Mouse (Mus musculus) T-helper 1 cell (primary cell): Measurements from ENCODE around the gene Cpn2.

Experiments
- in situ Hi-C: fragments of 300-600 bp; cut with MboI, MseI; formaldehyde crosslinking; loops from one replicate; pipeline ENCODE4 v1.15.1; 2025; ENCODE audit warnings: high pct_unique_total_duplicates

Gene Cpn2

DNA sequence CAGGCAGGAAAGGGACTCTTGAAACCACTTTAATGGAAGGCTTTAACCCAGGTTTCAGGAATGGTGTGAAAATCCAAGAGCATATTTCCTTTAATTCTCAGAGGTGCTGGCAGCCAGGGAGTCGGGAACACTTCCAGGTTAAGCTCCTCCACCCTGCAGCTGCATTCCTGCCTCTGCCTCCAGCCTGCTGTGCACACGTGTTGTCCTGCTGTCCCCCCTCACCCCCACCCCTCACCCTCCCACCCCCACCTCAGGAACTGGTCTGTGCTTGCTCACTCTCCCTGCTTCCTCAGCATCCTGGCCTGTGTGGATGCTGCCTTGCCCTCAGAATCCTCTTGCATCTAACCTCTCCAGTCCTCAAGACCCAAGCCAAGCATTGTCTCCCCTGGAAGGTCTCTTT lies 25.7 kb downstream of the Cpn2 start:
- in situ Hi-C loops, result no loop called here

- in situ Hi-C loops, result no loop called here
These were observed 28.5 kb downstream of the Cpn2 start for GRCm38 (mm10) chr16:30238791-30239190.

DNA sequence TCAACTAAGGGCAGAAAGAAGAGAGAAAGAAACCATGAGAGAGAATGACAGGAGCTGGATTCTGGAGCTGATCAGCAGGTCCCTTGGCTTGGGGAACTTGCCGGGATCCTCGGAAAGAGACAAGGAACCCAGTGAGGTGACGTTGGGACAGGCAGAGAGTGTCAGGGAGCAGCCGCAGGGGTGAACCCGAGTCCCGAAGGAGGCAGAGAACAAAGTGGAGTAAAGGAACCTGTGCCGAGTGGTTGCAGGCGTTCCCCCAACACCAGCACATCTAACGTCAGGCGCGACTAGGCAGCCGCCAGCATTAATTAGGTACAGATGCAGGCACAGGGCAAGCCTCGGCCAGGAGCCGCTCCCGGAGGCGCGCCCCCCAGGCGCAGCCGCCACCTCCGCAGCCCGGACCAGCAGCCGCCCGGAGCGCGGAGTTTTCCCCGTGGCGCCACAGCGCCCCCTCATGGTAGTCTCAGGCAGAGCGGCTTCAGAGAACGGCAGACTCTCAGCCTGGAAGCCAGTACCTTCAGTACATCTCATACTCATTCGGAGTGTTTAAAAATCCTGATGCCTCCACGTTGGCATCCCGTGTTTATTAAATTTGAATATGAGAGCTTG lies 31.1 kb downstream of the Cpn2 start:
- in situ Hi-C loops, result no loop called here

DNA sequence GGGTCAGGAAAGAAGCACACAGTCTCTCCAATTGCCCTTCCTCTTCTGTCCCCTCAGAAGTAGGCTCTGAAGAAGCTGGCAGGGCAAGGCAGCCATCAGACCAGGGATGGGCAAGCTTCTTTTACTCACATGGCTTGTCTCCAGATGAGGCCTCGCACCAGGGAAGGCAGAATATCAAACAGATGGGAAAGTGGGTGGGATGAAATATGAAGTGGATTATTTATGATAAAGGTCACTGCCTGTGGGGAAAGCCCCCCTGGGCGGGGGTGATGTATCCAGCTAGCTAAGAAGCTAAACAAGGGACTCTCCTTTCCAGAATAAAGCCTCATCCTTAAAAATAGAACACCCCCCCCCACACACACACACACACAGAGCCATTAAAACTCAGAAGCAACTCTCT lies 31.7 kb downstream of the Cpn2 start:
- in situ Hi-C loops, result no loop called here

GRCm38 (mm10) chr16:30234636-30235546 lies 32.4 kb downstream of the Cpn2 start:
- in situ Hi-C loops, result no loop called here

GRCm38 (mm10) chr16:30234077-30234476 lies 33.2 kb downstream of the Cpn2 start:
- in situ Hi-C loops, result no loop called here

- in situ Hi-C loops, result no loop called here
These were observed 35.3 kb downstream of the Cpn2 start for GRCm38 (mm10) chr16:30231882-30232604.

- in situ Hi-C loops, result no loop called here
These were observed 39.9 kb downstream of the Cpn2 start for GRCm38 (mm10) chr16:30227352-30227751.

GRCm38 (mm10) chr16:30221161-30221782 lies 46.0 kb downstream of the Cpn2 start:
- in situ Hi-C loops, result loop anchor here (25.0 kb wide), 1 partner anchor 484 kb away; no protein-coding TSS in a partner anchor

DNA sequence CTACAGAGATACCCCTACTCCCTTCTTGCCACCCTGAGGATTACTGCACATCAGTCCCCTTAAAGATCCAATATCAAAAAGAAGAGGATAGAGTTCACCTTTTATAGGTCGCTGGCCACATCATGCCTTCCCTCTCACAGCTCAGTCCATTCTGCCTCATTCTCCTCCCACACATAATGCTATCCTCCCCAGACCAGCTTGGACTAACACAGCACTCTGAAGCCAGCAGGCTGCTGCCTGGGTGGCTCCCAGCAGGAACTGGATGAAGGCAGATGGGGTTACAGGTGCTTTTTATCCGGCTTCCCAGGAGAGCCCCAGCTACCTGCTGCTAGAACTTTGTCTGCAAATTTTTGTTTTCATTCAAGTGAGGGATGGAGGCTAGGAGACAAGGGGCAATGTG lies 51.5 kb downstream of the Cpn2 start:
- in situ Hi-C loops, result loop anchor here (25.0 kb wide), 1 partner anchor 479 kb away; no protein-coding TSS in a partner anchor

- in situ Hi-C loops, result loop anchor here (25.0 kb wide), 1 partner anchor 476 kb away; no protein-coding TSS in a partner anchor
These were observed 53.7 kb downstream of the Cpn2 start for GRCm38 (mm10) chr16:30213644-30214043.

- in situ Hi-C loops, result loop anchor here (25.0 kb wide), 1 partner anchor 475 kb away; no protein-coding TSS in a partner anchor
These were observed 55.3 kb downstream of the Cpn2 start for GRCm38 (mm10) chr16:30212035-30212434.

- in situ Hi-C loops, result loop anchor here (25.0 kb wide), 1 partner anchor 472 kb away; no protein-coding TSS in a partner anchor
These were observed 58.0 kb downstream of the Cpn2 start for GRCm38 (mm10) chr16:30209264-30209663.

DNA sequence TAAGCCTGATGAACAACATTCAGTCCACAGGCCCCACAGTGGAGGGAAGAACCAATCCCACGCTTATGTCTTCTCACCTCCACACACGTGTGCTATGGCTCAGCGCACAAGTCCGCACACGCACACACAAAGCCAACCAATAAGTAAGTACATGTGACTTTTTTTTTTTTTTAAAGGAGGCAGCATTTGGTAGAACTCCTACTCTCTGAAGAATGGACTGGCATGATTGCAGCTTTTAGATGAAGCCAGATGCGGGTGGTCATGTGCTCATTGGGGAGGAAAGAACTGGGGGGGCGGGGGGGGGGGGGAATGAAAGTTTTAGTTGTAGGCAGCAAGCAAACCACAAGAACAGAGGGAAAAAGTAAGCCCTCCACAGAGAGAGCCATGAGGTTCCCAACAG lies 59.3 kb downstream of the Cpn2 start:
- in situ Hi-C loops, result loop anchor here (25.0 kb wide), 1 partner anchor 471 kb away; no protein-coding TSS in a partner anchor

DNA sequence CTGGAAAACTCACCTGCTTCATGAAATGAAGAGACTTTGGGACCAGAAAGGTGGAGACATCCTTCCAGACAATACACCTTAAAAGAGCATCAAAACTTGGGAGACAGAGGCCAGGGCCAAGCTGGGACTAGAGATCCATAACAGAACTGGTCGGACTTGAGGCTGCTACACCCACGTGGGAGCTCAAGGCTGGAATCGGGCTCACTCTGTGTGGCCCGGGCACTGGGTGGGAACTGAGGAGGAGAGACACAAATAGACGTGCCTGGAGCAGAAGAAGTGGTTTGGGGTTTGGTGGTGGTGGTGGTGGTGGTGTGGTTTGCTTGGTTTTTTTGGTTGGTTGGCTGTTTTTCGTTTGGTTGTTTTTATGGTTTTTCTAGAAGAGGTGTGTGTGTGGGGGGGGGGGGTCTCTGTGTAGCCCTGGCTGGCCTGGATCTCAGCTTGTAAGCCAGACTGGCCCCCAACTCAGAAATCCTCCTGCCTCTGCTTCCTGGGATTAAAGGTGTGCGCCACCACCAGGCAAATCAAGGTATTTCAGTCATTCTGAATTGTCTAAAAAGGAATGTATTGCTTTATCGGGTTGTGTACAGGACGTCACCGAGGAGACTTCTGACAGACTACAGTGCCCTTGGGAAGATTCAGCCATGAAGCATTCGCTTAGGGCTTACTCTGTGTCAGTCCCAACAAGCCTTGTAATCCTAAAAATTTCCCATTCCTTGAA lies 60.0 kb downstream of the Cpn2 start:
- in situ Hi-C loops, result loop anchor here (25.0 kb wide), 1 partner anchor 470 kb away; no protein-coding TSS in a partner anchor
